Mouse (Mus musculus): ENCODE results near the gene Zbtb39.

Gene Zbtb39

DNA sequence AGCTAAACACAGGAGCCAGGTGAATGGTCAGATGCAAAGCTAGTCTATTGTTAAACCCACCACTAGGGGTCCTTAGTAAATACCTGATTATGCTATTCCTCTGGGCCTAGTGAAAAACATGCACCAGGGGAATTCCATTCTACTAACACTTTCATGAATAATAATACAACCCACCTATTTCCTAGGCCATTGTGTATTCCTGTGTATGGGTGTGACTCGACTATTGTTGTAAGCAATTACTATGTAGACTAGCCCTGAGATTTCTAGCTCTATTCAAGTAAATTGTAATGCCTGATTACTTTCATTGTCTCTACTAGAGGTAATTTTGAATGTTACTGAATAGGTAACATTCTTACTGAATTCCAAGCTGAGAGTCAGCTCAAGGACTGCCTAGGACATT lies 46.1 kb downstream of the Zbtb39 start:
- DNase-seq (ENCODE audit: low read depth, low spot score), result peak; percentile 31
